Mouse (Mus musculus): ENCODE data around the gene Otud7b.
"Not testable (repeated sequence)": the region's sequence is repeated elsewhere in the genome, so short reads cannot be mapped to it uniquely, and the experiment has no call there.

Gene Otud7b

DNA sequence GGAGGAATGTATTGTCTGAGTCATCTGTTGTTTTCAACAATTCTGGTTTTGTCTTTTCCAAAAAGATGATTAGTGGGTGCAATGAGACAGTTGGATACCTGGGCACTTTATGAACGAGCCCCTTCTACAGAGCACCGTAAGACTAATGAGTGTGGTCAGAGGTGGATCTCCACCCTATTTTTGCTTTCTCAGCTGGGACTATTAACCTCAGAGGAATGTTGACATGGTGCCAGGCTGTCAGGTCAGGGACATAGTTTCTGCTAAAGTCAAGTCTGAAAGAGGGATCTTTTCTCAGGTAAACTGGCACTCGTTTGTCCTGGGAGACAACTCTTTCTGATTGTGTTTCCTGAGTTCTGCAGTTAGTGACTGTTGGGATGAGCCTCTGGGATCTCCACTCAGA, 30.7 kb downstream of the Otud7b start:
- no peak for DNase-seq (ENCODE audit: low read depth, low spot score)

DNA sequence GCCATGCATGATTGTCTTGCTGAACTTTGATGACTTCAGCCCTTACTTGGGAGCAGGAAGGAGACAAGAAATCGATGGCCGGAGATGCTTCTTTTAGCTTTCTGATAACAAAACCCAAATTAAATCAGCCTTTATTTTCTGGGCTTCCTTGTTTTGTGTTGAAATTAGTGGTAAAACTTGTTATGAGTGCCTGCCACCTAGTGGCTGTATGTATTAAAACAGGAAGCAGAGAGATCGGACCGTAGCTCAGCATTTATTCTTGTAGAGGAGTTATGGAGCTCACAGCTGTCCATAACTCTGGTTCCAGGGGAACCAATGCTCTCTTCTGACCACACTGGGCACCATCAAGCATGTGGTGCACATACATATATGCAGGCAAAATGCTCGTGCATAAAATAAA, 43.6 kb downstream of the Otud7b start:
- no peak for DNase-seq (ENCODE audit: low read depth, low spot score)

DNA sequence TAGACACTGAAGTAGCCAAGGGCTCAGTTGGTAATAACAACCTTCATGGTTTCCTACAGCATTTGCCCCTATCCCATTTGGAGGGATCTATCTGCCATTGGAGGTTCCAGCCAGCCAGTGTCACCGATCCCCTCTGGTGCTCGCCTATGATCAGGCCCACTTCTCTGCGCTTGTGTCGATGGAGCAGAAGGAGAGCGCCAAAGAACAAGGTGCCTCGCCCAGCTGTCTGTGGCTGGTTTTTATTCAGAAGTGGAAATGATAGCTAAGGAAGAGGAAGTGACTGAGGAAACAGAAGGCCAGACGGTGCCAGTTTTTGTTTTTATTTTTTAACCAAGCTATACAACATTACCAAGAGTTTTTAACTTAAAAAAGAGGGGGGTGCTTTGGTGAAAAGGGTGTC, 47.5 kb downstream of the Otud7b start:
- no peak for DNase-seq (ENCODE audit: low read depth, low spot score)

DNA sequence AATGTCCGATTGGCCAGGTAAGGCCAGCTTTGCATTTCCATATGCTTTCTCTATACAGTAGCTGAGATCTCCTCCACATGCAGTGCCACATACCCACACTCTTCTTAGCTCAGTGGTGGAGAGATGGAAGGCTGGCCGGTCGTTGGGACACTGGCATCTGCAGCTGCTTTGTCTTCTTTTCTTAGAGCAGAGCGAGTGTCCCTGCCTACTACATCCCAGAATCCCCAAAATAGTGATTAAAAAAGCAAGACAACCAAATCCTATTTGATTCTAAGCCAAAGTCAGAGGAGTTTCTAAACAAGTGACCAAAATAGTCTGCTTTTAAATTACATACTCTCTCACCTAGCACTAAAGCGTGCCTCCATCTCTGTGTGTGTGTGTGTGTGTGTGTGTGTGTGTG, 48.3 kb downstream of the Otud7b start:
- DNase-seq (ENCODE audit: low read depth, low spot score) = no peak

DNA sequence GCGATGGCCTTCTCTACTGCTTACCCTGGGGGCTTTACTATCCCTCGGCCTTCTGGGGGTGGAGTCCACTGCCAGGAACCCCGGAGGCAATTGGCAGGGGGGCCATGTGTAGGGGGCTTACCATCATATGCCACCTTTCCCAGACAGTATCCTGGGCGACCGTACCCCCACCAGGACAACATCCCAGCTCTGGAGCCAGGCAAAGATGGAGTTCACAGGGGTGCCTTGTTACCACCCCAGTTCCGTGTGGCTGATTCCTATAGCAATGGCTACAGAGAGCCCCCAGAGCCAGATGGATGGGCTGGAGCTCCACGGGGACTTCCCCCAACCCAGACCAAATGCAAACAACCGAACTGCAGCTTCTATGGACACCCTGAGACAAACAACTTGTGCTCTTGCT, 51.2 kb downstream of the Otud7b start:
- no peak for DNase-seq (ENCODE audit: low read depth, low spot score)

DNA sequence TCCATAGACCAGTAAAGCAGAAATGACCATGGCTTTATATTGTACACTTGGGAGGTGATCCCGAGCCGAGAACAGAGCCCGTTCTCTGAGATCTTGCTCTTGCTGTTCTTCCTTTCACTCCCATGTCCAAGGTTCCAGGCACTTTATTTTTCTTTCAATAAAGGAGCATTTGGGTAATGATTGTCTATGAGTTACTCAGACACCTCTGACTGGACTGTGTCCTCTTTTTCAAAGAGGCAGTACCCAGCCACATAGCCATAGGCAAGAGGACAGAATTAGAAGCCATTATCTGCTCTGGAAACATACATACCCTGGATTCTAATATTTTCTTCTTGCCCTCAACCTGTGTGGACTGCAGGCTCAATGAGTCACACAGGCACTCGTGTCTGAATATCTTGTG, 55.5 kb downstream of the Otud7b start:
- DNase-seq (ENCODE audit: low read depth, low spot score) = no peak

DNA sequence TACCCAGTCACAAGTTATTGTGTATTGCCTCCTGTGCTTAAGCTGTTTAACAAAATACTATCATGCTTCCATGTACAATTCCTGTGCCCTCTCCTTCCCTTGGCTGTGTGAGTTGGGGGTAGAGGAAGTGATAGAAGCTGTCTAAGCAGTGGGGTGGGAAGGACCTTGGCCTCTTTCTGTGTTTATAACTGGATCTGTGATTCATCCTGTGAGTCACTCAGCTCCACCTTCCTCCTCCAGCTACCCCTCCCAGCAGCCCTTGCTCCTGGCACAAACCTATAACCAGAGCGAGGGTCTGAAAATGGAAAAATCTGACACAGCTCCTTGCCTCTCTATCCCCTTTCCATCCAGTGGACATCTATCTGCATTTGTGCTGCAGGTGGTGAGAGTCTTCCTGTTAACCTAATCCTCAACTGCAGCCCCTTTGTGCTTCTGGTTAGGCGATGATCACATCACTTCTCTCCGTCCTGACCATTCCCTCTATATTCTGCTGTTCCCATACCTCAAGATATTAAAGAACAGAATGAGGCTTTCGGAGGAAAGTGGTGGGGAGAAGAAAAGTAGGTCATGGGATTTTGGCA, 56.0 kb downstream of the Otud7b start:
- no peak for DNase-seq (ENCODE audit: low read depth, low spot score)

DNA sequence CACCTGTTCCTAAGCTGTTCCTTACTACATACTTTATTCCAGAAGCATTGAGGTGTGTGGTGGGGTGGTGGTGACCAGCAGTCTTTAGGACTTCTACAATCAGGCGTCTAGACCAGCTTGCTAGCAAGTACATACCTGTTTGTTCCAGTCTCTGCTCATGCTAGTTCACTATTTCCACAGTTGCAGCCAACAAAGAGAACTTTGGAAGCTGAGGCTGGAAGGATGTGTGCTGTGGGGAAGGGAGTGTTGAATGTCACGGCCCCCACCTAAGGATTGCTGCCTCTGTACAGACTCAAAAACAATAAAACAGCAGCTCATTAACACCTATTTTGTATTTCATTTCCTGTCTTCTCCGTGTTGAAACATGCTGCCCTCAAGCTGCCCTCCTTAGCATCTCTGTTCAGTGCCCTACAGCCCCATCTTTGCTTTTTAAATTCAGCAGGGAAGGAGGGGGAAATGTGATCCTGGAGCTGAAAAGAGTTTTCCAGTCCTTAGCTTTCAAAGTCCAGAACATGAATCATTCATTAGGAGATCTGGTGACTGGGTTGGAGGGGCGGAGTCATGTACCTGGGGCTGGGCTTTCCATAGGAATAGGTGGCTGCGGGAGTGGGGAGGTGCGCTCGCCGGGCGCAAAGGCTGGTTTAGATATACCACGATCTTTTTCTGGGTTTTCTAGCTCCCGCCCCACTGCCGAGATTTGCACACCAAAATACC, 56.6 kb downstream of the Otud7b start:
- DNase-seq (ENCODE audit: low read depth, low spot score) = no peak

DNA sequence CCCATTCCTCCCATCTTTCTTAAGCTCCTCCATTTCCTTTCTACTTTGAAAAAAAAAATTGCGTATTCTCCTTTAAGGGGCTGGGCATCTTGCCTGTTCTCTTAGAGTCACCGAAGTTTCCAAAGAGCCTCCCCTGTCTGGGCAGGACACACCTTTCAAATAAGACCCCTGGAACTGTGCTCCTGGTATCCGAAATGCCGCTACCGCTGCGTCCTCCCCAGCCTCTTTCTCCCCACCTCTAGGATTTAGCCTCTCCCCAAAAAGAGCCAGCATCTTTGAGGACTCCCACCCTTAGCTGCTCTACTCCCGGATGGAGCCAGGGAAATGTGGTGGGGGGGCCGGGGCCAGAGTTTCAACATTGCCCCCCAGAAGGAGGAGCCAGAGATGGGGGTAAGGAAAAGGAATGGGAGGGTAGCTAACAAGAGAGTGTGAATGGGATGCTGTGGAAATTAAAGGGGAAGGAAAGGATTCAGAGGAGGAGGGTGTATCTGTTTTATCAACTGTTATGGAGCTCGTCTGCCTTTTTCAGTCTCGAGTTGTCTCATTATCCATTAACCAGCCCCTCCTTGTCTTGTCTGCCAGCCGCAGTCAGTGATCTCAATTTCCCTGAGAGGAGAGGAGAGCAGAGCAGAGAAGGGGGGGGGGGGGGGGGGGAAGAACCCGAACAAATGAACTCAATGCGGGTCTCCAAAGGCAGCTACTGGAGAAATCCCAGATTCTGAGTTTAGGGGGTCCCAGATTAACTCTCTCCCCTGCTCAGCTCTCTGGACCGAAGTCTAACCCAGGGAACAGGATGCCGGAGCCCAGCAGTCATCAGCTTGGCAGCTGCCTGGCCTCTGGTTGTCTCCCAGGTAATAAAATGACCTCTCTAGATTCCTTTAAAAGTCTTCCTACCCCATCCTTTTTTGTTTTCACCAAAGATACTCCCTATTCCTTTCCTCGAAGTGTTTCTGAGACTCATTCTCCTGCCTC, 57.8 kb downstream of the Otud7b start, which contains the start of gene Mtmr11:
Gene Mtmr11, plus strand, starts transcription at position 136 of the 972 bp plus-strand sequence.
- DNase-seq (ENCODE audit: low read depth, low spot score) = no peak

DNA sequence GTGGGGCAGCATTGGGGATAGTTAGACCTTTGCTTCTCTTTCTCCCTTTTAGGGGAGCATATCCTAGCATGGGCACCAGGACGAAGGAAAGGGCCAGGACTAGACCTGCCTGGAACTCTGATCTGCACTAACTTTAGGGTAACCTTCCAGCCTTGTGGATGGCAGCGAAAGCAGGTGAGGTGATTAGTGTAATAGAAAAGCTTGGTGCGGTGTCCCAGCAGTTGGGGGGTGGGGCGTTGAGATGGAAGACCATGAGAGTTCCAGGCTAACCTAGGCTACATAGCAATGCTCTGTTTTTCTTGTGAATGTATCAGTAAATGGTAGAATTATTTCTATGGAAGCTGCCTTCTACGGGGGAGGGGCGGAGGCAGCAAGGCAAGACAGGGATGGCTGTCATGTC, 58.7 kb downstream of the Otud7b start:
- DNase-seq (ENCODE audit: low read depth, low spot score) = no peak

DNA sequence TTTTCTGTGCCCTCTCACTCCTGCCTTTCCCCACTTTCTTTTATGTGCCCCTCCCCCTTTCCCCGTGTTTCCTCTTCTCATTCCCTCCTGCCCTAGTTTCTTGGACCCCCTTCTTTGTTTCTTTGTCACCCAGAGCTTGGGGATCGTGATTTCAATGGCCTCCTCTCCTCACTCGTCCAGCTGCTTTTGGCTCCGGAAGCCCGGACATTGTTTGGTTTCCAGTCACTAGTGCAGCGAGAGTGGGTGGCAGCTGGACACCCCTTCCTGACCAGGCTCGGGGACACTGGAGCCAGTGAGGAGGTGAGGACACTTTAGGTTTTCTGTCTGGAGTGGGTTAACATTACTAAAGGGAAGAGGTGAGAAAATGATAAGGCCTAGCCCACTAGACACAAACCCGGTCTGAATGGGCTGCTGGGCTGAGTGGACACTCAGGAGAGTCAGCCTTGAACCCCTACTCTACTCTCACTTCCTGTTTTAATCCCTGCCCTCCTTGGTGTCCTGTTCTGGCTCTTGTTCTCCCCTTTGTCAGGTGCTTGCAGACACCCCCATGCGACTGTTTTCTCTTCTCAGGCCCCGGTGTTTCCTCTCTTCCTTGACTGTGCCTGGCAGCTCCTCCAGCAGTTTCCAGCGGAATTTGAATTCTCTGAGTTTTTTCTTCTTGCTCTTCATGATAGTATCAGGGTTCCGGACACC, 64.3 kb downstream of the Otud7b start:
- DNase-seq (ENCODE audit: low read depth, low spot score) = no peak

DNA sequence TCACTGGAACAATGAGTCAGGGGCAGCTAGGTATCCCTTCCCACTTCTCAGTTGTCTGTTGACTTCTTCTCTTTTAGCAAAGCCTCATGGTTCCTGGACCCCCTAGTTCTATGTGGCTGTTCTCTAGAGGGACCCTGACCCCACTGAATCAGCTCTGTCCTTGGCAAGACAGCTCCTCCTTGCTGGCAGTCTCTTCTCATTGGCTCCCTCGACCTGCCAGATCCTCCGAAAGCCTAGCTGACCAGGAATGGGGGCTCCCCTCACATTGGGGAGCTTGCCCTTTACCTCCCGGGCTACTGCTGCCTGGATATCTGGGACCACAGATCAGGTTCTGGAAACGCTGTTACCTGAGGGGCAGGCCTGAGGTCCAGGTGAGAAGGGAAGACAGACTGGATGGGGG, 65.9 kb downstream of the Otud7b start:
- DNase-seq (ENCODE audit: low read depth, low spot score) = no peak

DNA sequence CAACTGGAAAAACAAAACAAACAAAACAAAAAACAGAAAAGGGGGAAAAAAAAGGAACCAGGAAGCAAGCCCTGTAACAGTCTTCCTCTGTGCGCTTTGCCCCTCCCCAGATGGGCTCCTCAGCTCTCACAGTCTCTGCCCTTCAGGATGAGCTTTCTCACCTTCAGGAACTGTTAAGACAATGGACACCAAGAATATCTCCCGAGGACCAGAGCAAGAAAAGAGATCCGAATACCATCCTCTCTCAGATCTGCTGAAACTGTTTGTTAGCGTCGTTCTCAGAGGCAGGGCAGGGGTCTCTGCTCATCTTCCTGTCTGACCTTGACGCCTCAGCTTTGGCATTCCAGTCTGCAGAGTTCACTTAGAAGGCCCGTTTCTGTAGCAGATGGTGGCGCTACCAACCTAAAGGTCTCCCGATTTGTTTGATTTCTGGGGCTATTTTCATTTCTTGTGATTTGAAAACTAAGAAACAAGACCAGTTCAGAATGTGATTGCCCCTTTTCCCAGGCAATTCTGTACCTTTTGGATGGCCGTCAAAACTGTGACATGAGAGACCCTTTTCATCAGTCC, 66.7 kb downstream of the Otud7b start:
- no peak for DNase-seq (ENCODE audit: low read depth, low spot score)

DNA sequence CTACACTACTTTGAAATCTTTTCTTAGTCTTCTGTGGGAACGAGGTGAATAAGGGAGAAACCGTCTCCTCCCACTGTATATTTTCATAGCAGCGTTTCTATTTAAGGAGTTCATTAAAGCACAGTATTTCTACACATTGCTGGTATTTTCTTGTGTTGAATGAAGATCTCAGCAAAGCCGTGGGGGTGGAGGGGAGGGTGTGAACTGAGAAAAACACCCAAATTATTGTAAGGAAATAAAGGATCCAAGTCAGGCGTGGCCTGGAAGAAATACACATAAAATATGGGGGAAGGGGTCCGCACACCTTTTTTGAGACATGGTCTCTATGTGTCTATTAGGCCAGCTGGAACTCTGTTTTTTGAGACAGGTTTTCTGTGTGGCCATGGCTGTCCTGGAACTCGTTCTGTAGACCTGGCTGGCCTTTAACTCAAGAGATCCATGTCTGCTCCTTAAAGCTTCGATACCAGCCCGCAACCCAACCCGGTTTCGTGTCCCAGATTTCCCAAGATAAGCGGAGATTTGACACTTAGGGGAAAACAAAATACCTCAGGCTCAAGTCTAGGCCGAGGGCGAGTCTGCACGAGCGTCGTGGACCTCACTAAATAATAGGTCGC, 67.4 kb downstream of the Otud7b start:
- no peak for DNase-seq (ENCODE audit: low read depth, low spot score)

DNA sequence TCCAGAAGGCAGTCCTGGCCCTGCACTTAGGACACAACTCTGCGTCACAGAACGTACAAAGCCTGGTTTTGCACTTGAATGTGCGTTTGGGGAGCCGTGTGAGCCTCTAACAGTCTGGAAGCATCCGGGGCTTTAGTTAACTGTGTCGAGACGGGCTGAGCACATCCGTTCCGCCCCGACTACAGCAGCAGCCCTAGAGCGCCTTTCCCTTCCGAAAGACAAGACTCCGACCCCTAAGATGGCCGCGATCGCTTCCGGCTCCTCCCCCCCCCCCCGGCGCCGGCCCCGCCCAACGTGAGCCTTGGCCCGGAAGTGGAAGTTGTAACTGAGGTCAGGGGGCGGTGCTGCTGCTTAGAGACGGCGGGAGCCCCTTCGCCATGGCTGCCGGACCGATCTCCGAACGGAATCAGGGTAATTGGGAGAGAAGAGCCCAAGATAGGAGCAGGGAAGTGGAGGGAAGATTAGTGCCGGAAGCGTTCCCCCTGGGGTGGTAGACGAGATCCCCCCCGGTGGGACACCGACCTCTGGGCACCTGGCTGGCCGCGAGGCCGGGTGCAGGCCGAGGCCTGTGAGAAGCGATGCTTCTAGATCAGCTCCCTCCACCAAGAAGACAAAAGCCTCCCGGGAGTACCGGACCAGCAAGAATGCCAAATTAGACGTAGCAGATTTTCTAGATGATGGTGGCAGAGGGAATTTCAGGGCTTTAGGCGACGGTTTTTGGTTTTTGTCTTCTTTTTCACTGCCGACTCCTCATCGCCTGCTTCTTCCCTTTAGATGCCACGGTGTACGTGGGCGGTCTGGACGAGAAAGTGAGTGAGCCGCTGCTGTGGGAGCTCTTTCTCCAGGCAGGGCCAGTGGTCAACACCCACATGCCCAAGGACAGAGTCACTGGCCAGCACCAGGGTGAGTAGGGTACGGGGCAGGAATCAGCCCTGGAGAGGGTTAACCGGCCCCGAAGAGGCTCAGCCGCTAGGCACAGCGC, 68.2 kb downstream of the Otud7b start, which contains the start of gene Sf3b4:
Gene Sf3b4, plus strand, starts transcription at position 136 of the 982 bp plus-strand sequence.
- DNase-seq (ENCODE audit: low read depth, low spot score) = peak; percentile 88

DNA sequence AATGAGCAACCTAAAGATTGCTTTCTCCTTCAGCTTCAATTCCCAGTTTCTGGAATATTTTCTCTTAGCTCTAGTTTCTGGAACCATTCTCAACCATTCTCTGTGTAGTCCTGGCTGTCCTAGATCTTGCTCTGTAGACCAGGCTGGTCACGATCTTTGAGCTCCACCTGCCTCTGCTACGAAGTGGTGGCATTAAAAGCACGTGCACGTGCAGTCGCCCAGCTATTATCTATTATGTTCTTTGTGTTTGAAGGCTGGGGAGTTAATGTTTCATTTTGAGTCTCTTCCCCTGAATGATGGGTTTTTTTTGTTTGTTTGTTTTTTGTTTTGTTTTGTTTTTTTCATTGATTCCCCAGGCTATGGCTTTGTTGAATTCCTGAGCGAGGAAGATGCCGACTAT, 68.9 kb downstream of the Otud7b start:
- DNase-seq (ENCODE audit: low read depth, low spot score) = no peak

DNA sequence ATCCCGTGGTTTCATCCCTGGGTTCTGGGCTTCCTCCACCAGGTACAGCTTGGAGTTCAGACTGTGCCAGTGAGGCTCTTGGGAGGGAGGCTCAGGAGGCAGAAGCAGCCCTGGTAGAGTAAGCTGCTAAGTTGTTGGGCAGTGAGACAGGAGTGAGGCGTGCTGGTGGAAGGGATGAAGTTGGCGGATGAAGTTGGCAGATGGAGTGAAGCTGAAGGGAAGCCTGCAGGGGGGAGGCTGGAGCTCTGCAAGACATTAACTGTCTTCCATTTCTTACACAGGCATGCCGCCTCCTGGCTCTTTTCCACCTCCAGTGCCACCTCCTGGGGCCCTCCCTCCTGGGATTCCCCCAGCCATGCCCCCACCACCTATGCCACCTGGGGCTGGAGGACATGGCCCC, 69.7 kb downstream of the Otud7b start:
- not testable (repeated sequence) for DNase-seq (ENCODE audit: low read depth, low spot score)

DNA sequence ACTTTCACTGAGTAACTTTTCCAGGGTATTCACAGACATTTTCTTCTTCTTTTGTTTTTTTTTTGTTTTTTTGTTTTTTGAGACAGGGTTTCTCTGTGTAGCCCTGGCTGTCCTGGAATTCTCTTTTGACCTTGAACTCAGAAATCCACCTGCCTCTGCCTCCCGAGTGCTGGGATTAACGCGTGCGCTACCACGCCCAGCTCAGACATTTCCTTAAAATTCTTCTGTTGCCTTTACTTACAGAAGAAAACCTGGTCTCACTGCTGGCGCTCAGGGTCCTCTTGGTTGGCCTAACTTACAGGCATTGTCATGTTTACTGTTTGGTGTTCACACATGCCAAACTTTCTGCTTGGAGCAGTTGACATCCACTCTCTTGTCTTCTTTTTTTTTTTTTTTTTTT, 70.9 kb downstream of the Otud7b start:
- DNase-seq (ENCODE audit: low read depth, low spot score) = no peak

DNA sequence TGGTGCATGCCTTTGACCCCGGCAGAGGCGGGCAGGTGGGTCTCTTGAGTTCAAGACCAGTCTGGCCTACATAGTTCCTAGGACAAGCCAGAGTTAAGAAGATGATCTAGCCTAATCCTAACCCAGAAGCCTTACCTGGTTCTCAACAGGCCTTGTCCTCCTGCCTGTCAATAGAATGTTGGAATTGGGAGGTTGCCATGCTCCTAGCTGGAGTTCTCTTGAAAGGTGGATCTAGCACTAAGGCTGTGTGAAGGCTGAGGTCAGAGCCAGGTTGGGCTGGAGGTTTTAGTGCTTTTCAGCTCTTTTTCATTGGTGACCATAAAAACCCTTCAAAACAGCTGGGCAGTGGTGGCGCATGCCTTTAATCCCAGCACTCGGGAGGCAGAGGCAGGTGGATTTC, 74.1 kb downstream of the Otud7b start:
- DNase-seq (ENCODE audit: low read depth, low spot score) = no peak

DNA sequence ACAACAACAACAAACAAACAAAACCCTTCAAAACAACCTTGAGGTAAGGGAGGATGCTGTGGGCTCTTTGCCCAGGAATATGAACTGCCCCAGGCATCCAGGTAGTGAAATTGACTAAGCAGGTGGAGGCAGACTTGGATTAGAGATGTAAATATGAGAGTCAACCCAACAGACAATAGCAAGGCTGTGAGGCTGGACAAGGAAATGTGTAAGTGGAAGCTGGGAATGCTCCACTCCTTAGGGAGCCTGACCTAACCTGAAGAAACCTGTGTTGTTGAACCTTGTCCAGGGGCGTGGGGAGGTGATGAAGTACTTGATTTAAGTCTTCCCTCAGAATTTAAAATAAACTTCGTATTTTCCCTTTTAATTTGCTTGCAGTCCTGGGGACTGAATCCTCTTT, 74.6 kb downstream of the Otud7b start:
- no peak for DNase-seq (ENCODE audit: low read depth, low spot score)

Data from brain, embryonic 18.5 days (tissue).